Mouse (Mus musculus) cerebellum, postnatal 4 days (tissue): ENCODE measurements around the gene Mettl16.

Experiments used
- DNase-seq, 2 experiments: peaks; one replicate each; pipeline ENCODE4 v3.0.0; 2022; ENCODE audit warnings: low spot score in 2 of 2, mixed read lengths in 1 of 2

Mettl16 gene

GRCm38 (mm10) chr11:74831191-74831605 lies 60.6 kb downstream of the Mettl16 start:
- DNase-seq: peak in 1 of 2 experiments; percentile 57

DNA sequence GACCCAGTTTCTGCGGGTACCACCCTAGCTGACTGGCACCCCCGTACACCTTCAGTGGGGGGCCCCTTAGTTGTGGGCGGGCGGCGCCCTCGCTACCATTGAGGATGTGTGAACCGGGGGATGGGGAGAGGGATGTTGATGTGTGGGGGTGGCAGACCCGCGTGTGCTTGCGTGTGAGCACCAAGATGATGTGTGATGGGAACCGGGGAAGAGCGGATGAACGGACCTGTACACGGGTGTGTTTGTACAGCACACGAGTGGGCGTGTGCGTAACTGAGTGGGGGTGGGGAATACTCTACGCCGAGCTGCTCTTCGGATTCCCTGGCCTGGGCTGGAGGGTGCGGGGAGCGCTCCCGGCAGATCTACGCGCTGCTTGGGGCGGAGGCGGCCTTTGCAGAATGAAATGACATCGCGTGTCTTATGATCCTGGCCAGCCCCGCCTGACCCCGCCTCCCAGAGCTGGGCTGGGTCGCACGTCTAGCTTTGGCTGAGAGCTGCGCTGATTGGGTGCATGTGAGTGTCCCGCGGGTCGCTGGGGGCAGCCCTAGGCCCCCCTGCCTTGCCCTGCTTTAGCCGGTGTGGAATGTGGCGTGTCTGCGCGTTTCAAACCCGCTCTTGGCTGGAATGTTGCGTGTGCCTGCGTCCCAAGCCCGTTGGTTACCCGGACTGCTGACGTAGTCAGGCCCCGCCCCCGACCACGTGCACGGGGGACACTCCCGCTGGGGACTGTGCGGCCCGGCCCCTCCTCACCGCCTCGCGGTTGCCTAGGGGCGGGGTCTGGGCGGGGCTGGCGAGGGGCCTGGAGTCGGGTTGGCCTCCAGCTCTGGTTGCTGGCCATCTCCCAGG lies 61.2 kb downstream of the Mettl16 start:
- peak; percentile 95 to 99 for DNase-seq

- peak in 1 of 2 experiments; percentile 49 for DNase-seq
These were observed 62.0 kb downstream of the Mettl16 start for GRCm38 (mm10) chr11:74832503-74833143.

DNA sequence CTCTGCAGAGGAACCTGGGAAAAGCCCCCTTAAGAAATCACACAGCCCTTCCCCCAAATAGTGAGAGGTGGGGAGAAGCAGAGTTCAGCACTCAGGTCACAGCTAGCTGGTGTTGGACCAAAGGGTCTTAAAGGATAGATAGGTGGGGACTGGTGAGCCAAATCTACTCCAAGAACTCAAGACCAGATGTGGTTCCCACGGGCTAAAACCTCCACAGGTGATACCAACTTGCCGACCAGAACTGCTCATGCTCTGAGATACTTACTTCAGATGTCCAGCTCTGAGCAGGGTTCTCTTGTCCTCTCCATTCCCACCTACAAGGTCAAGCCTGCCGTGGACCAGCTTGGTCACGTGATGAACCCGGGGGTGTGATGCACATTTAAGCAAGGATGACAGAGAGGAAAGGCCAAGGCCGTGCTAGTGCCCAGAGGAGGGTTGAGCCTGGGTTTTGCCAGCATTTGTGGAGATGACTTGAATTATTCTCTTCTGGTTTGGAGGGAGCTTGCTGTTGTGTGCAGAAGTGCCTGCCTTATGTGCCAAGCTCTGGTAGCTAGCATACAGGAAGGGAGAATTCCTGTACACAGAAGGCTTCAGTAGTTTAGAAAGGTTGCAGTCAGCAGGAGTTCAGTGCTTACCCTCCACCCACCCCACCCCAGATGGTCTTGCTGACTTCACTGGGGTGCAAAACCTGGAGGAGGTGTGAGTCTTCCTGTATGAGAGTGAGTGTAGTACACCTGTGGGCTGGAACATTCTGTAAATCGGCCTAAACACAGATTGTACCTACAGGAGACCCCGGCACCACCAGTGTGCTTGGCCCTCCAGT lies 63.1 kb downstream of the Mettl16 start:
- no peak for DNase-seq

DNA sequence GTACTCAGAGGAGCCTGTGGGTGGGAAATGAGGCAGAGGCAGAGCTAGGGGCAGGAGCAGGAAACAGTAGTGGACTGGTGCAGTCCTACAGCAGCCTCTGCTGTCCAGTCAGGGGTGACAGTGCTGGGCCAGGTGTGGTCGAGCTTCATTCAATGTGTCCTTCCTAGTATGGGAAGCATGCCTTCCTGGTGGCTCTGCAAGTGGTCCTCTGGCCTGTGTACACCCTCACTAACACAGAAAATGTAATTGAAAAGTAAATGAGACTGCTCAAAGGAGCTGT lies 63.7 kb downstream of the Mettl16 start:
- DNase-seq: no peak

GRCm38 (mm10) chr11:74834650-74835277 lies 64.1 kb downstream of the Mettl16 start:
- DNase-seq: no peak

- no peak for DNase-seq
These were observed 65.1 kb downstream of the Mettl16 start for GRCm38 (mm10) chr11:74835593-74836224.

GRCm38 (mm10) chr11:74836225-74837055 lies 65.8 kb downstream of the Mettl16 start:
- no peak for DNase-seq

DNA sequence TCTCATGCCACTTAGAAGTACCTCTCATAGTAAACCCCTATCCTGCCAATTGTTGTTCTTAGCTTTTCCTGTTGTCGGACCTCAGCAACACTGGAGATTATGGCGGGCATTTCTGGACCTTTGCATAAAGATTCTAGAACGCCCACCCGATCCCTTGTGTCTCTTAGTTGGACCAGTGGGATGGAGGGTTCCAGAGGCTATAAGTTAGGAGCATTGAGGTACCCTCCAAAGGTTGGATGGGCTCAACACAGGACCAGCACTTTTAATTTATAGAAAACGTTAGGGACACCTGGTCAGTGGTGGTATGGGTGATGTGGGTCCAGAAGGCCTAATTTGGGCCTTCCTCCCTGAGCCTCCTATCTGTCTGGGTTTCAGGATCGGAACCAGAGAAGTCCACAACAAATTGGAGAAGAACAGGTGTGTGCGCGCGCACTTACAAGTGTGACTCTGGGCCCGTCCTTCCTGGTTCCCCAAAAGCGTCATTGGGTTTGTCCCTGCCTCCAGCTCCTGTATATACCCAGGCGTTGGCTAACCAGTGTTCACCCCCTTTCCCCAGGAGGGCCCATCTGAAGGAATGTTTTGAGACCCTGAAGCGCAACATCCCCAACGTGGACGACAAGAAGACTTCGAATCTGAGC lies 66.5 kb downstream of the Mettl16 start:
- DNase-seq: no peak

DNA sequence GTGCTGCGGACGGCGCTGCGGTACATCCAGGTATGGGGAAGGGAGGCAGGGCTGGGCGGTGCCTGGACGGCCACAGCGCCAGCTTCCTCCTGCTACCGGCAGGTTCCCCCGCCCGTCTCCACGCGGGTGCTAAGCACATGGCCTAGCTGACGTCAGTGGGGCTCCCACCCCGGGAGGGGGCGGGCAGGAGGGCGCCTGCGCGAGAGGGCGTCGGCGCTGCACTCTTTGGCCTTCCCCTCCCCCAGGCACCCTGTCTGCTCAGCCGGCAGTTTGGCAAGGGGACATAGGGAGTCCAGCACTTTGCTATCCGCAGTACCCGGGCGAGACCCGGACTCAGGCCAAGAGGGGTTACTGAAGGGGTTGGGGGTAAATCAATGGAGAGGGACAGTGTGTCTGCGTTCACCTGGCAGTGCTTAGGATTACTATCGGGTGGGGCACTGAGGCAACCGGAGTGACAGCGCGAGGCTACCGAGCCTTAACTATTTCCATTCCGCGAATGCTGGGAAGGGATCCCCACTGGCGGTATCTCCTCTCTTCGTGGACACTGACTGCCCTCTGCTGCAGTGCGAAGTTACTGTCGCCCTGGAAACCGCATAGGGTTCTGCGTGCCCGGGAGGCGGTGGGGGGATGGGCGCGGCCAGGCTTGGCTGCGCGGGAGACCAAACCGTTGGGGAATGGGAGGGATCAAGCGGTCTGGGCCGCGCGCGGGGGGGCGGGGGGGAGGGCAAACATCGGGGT lies 67.2 kb downstream of the Mettl16 start:
- DNase-seq: peak; percentile 65 to 79

DNA sequence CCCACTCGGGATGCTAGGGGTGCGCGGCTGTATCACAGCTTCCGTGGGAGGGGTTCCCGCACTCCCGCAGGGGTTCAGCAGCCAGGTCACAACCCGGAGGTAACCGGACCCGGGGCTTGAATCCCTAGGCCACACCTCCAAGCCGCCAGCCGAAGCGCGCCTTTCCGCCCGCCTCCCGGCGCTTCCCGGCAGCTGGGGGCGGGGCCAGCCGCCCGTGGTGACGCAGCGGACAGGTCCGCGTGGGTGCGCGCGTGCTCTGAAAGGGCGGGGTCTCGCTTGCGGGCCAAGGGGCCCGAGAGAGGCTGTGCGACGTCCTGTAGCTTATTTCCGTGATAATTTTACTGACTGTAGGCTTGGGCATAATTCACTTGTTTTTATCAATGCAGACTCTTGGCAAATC lies 67.8 kb downstream of the Mettl16 start:
- DNase-seq: peak; percentile 69 to 82

GRCm38 (mm10) chr11:74838971-74839370 lies 68.3 kb downstream of the Mettl16 start:
- DNase-seq: no peak

DNA sequence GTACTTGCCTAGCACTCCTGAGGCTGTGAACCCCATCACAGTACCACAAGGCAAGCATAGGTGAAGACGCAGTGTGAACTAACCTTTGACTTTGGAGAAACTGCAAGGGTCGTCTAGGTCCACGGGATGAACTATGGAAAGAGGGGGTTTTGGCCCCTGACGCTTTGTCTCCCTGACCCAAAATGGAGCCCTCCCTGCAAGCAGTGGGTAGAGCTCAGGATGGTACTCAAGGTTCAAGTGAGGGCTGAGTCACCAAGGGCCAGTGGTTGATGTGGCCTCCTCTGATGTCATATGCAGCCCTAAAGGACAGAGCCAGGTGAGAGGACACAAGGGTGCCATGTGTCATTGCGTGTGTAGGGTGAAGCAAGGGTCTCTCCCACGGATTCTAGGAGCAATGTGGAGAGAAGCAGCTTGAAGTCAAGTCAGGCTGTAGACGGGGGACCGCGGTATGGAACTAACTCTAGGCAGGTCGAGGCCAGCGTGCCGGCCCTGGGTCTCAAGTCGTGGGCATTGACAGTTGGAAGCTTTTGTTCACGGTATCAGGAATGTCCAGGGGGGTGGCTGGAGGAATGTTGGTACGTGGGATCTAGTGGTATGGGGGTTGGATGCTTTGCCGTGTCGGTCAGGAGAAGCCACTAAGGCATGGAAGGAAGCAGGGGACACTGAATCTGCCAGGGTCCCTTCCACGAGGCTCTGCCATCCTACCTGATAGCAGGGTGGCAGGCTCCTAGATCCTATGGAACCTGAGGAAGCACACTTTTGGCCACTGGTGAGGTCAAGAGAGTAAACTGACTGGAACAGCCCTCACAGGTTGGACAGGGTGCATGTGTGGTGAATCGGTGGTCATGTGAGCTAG lies 69.5 kb downstream of the Mettl16 start:
- no peak for DNase-seq

DNA sequence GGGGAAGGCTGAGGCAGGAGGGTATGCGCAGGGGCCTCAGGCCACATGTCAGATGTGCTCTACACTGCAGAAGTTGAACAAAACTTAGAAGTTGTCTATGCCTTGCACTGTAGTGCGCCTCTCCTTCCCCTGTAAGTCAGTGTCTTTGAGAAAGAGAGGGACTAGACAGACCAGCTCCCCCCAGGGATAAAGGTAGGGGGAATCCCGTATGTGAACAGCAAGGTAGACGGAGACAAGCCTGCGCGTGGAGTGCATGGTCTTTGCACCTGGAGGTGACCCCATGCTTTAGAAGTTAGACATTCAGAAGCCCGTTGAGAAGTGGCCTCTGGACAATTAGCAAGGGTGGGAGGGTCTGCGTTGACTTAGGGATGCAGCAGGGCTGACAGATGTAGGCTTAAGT lies 70.1 kb downstream of the Mettl16 start:
- no peak for DNase-seq

DNA sequence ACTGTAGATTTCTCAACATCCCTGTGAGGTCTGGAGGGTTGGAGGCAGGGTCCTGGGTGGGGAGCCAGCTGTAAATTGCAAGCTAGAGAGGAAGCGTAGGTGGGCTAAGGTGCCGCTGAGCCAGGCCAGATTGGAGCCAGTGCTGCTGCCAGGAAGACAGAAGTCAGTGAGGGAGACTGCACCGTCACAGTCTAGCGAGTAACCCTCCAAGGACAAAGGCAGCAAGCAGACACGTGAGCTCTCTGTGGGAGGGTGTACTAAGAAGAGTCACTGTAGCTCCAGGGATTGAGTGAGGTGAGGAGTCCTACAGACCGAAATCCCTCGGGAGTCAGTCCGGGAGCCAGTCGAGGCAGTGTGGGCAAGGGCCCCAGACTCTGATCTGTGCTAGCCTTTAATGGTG lies 70.7 kb downstream of the Mettl16 start:
- no peak for DNase-seq

- DNase-seq: no peak
These were observed 71.4 kb downstream of the Mettl16 start for GRCm38 (mm10) chr11:74842045-74842444.

GRCm38 (mm10) chr11:74842656-74843434 lies 72.2 kb downstream of the Mettl16 start:
- peak in 1 of 2 experiments; percentile 72 for DNase-seq

- DNase-seq: no peak
These were observed 72.7 kb downstream of the Mettl16 start for GRCm38 (mm10) chr11:74843435-74843714.
